Mouse (Mus musculus) limb, embryonic 14.5 days (tissue): Measurements from ENCODE around the gene Stk35. TPM values are rescaled to one million over a fixed set of nuclear protein-coding genes. Genes with fewer than 3 reads are reported as not detected.

Experiments used
- ATAC-seq: fragments of 200-750 bp; cut with Nextera tagmentation; 2 replicates; pipeline ENCODE4 v1.8.0; 2017; ENCODE audit warnings: low read depth, moderate number of reproducible peaks, moderate TSS enrichment; ENCODE audit not compliant: low FRiP score
- DNase-seq: peaks from one replicate; pipeline ENCODE4 v3.0.0-alpha.2; 2015; ENCODE audit warnings: low spot score
- H3K27ac ChIP-seq: fragments of 300-500 bp; sonication (generic); replicated peaks from 2 replicates; pipeline ENCODE4 v1.5.1; 2014; ENCODE audit warnings: low read depth, mild to moderate bottlenecking, low read length, moderate library complexity, mixed read lengths
- H3K27me3 ChIP-seq: fragments of 300-500 bp; sonication (generic); 2 replicates; pipeline ENCODE4 v1.6.1; 2014; ENCODE audit warnings: low read length, mixed read lengths; ENCODE audit not compliant: control insufficient read depth, insufficient read depth
- H3K36me3 ChIP-seq: fragments of 300-500 bp; sonication (generic); 2 replicates; pipeline ENCODE4 v1.6.1; 2014; ENCODE audit warnings: mild to moderate bottlenecking, low read length, moderate library complexity, mixed read lengths; ENCODE audit not compliant: control insufficient read depth, insufficient read depth
- H3K4me1 ChIP-seq: fragments of 300-500 bp; sonication (generic); 2 replicates; pipeline ENCODE4 v1.6.1; 2014; ENCODE audit warnings: antibody characterized with exemption, low read length, mixed read lengths; ENCODE audit not compliant: control insufficient read depth, insufficient read depth
- H3K4me2 ChIP-seq: fragments of 300-500 bp; sonication (generic); replicated peaks from 2 replicates; pipeline ENCODE4 v1.6.1; 2014; ENCODE audit warnings: low read depth, mild to moderate bottlenecking, low read length, moderate library complexity; ENCODE audit not compliant: severe bottlenecking
- H3K4me3 ChIP-seq: fragments of 300-500 bp; sonication (generic); replicated peaks from 2 replicates; pipeline ENCODE4 v1.5.1; 2014; ENCODE audit warnings: low read length
- H3K9ac ChIP-seq: fragments of 300-500 bp; sonication (generic); 2 replicates; pipeline ENCODE4 v1.6.1; 2014; ENCODE audit warnings: mild to moderate bottlenecking, low read depth, low read length, moderate library complexity; ENCODE audit not compliant: severe bottlenecking
- H3K9me3 ChIP-seq: fragments of 300-500 bp; sonication (generic); 2 replicates; pipeline ENCODE4 v1.6.1; 2016; ENCODE audit warnings: low read length; ENCODE audit not compliant: control insufficient read depth
- POLR2A ChIP-seq: fragments of 200-500 bp; IDR thresholded peaks from 2 replicates; pipeline ENCODE4 v1.8.0; 2012; ENCODE audit warnings: inconsistent platforms, mild to moderate bottlenecking, moderate library complexity, borderline replicate concordance; ENCODE audit not compliant: insufficient read depth, insufficient read length; ENCODE audit errors: extremely low read depth
- WGBS: fragments of 180-500 bp; shearing (Covaris S2); extraction: QIAGEN DNeasy Blood & Tissue Kit; methylation state at CpG from one replicate; pipeline ENCODE4 v1.1.7; 2014; 5-methylcytosine and 5-hydroxymethylcytosine counted together
- polyA plus RNA-seq, 2 experiments: library from polyadenylated mRNA; depleted of rRNA in 1 of 2; stranded (reverse) in 1 of 2; unstranded in 1 of 2; fragments of >200 nt; fragmentation: Nextera tagmentation in 1 of 2; extraction: Ambion mirVana in 1 of 2; gene quantifications; 2 replicates each; pipeline versions ENCODE4 v1.2.1 to v1.2.3; 2012 to 2014

Stk35 gene
- polyA plus RNA-seq, 2 experiments = 12.3 to 21.5 TPM

DNA sequence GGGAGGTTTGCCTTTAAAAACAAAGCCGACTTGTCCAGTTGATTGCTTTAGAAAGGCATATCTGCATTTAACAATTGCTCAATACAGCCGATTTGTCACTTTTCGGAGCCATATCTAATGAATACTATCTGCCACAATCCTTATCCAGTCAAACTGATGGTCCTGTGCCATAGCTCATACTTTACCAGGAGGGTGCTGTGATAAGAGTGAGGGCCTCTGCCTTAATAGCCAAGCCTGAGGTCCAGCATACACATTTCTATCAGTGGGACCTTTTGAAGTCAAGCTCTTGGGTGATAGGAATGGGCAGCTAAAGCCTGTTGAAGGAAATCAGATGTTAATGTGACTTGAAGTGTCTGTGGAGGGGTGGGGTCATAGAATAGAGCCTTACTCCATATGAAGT is 13.7 kb downstream of the Stk35 start:
- H3K4me2 ChIP-seq = no peak overlapping the region
- H3K4me1 ChIP-seq = no peaks in the 10 kb centered on the region; the same call in none of the 2 replicates
- peaks cover 56% of the 10 kb centered on the region for H3K36me3 ChIP-seq
- ATAC-seq (no peak), DNase-seq (no peak)
- no peaks in the 10 kb centered on the region for H3K9me3 ChIP-seq
- TF ChIP-seq POLR2A = no peak
- no peaks in the 10 kb centered on the region for H3K27me3 ChIP-seq
- WGBS = 87% methylated on average over 3 of the region's 3 CpGs
- no peak overlapping the region for H3K27ac ChIP-seq
- H3K9ac ChIP-seq = no peak overlapping the region
- no peak overlapping the region for H3K4me3 ChIP-seq

DNA sequence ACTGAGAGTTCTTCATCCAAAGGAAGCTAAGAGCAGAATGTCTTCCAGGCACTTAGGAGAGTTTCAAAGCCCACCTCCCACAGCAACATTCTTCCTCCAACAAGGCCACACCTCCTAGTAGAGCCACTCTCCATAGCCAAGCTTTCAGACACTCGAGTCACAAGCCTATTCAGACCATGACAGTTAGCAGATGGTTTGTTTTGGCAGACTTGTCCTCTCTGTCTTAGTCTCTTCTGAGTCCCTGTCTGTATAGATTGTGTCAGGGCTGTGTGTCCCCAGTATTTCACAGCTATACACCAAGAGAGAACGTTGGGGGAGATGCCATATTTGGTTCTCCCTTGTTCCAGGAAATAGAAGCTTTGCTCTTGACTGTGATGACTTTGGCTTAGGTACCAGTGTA is 14.8 kb downstream of the Stk35 start:
- H3K4me1 ChIP-seq = no peaks in the 10 kb centered on the region; the same call in none of the 2 replicates
- H3K27ac ChIP-seq = no peak overlapping the region
- peaks cover 57% of the 10 kb centered on the region for H3K36me3 ChIP-seq
- DNase-seq = no peak
- H3K9ac ChIP-seq = no peak overlapping the region
- no peak overlapping the region for H3K4me3 ChIP-seq
- WGBS = 69% methylated on average over 2 of the region's 2 CpGs
- no peak for TF ChIP-seq POLR2A
- H3K4me2 ChIP-seq = no peak overlapping the region
- no peaks in the 10 kb centered on the region for H3K9me3 ChIP-seq
- H3K27me3 ChIP-seq = no peaks in the 10 kb centered on the region
- ATAC-seq = no peak

DNA sequence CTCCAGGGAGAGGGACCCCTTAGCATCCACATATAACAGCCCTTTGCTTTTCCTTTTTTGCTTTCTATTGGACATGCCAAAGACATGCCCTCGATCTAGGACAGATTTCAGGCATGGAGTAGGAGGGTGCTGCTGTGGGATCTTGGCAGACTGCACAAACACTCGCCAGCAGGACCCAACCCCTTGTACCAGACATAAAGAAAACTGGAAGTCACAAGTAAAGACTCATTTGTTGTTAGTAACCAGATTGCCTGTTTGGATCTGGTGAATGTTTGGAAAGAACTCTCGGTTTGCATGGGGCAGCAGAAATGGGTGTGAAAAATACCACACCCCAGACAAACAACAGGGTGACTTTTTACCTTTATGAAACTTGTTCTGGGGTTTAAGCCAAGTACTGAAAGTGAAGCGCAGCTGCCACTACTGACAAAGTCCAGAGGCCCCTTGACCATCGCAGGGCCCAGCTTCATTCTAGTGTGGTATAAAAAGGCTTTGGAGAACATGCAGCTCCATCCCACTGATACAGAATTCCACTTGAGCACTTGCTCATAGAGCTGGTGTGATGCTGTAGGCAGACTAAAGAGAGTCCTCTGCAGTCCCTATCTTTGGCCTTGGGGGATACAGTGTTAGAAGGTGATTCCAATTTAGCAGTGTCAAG is 17.4 kb downstream of the Stk35 start:
- peaks cover 49% of the 10 kb centered on the region for H3K36me3 ChIP-seq
- ATAC-seq (no peak), DNase-seq (no peak)
- no peaks in the 10 kb centered on the region for H3K27me3 ChIP-seq
- no peaks in the 10 kb centered on the region for H3K9me3 ChIP-seq
- 93% methylated on average over 5 of the region's 5 CpGs for WGBS
- H3K27ac ChIP-seq = no peak overlapping the region
- no peak for TF ChIP-seq POLR2A
- no peak overlapping the region for H3K4me3 ChIP-seq
- no peaks in the 10 kb centered on the region; the same call in none of the 2 replicates for H3K4me1 ChIP-seq
- H3K9ac ChIP-seq = no peak overlapping the region
- no peak overlapping the region for H3K4me2 ChIP-seq

DNA sequence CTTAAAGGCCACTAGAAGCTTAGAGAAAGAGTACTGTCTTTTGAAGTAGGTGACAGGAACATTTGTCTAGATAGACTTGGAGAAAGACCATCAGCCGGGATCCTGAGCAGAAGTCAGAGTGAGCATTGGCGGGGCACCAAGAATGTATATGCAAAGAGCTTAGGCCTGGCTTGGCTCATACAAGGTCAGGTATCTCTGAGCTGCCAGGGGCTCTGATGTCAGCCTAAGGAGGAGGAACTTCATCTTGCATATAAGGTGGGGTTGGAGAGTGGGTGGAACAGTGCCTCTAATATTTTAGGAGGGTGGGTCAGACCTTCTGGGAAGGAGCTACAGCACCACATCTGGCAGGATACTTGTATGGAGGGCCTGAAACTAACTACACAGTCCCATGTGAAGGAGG is 18.6 kb downstream of the Stk35 start:
- H3K9me3 ChIP-seq = no peaks in the 10 kb centered on the region
- H3K27ac ChIP-seq = no peak overlapping the region
- ATAC-seq = no peak
- no peak for DNase-seq
- no peak overlapping the region for H3K4me3 ChIP-seq
- H3K27me3 ChIP-seq = no peaks in the 10 kb centered on the region
- no peak overlapping the region for H3K9ac ChIP-seq
- H3K36me3 ChIP-seq = peaks cover 55% of the 10 kb centered on the region
- H3K4me1 ChIP-seq = no peaks in the 10 kb centered on the region; the same call in none of the 2 replicates
- H3K4me2 ChIP-seq = no peak overlapping the region
- WGBS = 89% methylated on average over 2 of the region's 2 CpGs
- TF ChIP-seq POLR2A = no peak

DNA sequence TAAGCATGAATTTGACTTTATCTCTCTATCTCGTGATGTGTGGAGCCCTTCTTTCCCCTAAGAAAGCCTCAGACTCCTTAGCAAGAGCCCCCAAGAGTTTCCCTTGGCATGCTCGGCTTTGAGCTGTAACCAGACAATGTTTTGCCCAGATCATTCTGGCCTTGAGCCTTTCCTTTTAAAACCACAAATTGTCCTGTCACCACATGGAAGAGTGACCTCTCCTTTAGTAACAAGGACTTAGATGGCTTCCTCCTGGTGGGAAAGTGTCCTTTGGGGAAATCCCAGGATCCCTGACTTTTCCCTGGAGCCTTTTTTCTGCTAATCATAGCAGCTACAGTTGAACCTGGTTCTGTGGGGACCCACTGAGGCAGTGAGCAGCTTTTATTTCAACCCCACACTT is 19.2 kb downstream of the Stk35 start:
- H3K9me3 ChIP-seq = no peaks in the 10 kb centered on the region
- H3K27ac ChIP-seq = no peak overlapping the region
- WGBS = 91% methylated on average over 2 of the region's 2 CpGs
- TF ChIP-seq POLR2A = no peak
- H3K27me3 ChIP-seq = no peaks in the 10 kb centered on the region
- H3K4me3 ChIP-seq = no peak overlapping the region
- H3K4me2 ChIP-seq = no peak overlapping the region
- no peak overlapping the region for H3K9ac ChIP-seq
- H3K4me1 ChIP-seq = no peaks in the 10 kb centered on the region; the same call in none of the 2 replicates
- H3K36me3 ChIP-seq = peaks cover 49% of the 10 kb centered on the region
- no peak for ATAC-seq
- no peak for DNase-seq
